9 mouse cellular contexts compared by ENCODE assay signal in the genomic region with DNA sequence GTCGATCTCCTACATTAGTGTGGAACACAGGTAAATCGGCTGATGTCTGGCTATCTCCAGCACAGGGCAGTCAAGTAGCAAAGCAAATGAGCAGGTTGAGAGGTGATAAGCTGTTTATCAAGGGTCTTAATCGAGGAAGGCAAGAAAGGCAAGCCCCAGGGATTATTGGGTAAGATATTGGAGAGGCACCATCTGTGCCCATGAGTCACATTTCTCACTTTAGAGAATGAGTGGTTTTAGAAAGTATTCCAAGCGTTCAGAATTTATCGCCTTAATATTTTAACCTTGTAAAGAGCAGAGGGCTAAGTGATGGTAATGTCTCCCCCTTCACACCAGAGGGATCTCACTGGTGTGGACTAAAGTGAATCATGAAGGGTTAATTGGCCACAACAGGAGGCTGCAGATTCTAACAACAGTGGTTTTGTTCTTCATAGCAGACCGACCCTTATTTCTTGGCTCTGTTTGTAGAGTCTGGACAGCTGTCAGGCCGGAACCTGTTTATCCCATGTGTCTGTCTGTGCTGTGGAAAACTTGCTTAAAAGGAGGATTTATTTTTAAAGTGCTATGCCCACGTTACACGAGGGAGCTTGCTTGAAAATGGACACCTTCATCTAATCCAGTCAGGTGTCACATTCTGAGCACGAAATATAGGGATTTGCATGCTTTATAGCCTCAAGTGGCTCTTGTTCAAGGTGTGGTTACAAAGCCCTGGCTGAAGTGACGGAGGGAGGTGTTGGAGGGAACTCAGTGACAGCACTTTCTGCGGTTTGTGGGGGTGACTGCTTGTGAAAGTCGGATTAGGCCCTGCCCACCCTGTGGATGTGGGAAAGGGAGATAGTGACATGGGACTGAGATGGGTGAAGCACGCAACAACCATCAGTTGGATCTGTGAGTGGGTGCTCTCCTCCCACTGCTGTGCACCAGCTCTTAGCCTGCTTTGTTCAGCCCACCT. TPM values are rescaled to one million over a fixed set of nuclear protein-coding genes. Genes with fewer than 3 reads are reported as not detected.
DNase-seq lines count a peak whose midpoint lies in the region; ATAC-seq lines count a peak whose summit lies in the region.
"Had no signal": no experiment of that assay in that cellular context is flagged by ENCODE, and none has a peak within 500 bp of the region (broad histone marks: within the 10 kb centered on the region; RNA-seq: fewer than 3 reads in every experiment).

No protein-coding gene starts in this region.

- no peak overlapping the region for H3K4me3 ChIP-seq in embryonic facial prominence, embryonic 11.5 days (ENCODE audit: low read depth, low read length)
- no peak overlapping the region for H3K4me3 ChIP-seq in embryonic facial prominence, embryonic 10.5 days
- H3K4me3 ChIP-seq in liver, embryonic 13.5 days (replicated peaks) = peak overlapping the region; percentile 39
- no peak overlapping the region for H3K4me3 ChIP-seq in stomach, embryonic 15.5 days (replicated peaks)
- H3K4me3 ChIP-seq in heart, embryonic 10.5 days = no peak overlapping the region
- H3K4me3 ChIP-seq: heart, embryonic 15.5 days had no signal

- no peaks in the 10 kb centered on the region for H3K27me3 ChIP-seq in embryonic facial prominence, embryonic 11.5 days (ENCODE audit: control insufficient read depth, insufficient read depth, low read length)
- no peaks in the 10 kb centered on the region for H3K27me3 ChIP-seq in embryonic facial prominence, embryonic 10.5 days (replicated peaks; ENCODE audit: low read depth, poor library complexity, severe bottlenecking)
- no peaks in the 10 kb centered on the region for H3K27me3 ChIP-seq in liver, embryonic 13.5 days
- no peaks in the 10 kb centered on the region for H3K27me3 ChIP-seq in stomach, embryonic 15.5 days (replicated peaks)
- no peaks in the 10 kb centered on the region for H3K27me3 ChIP-seq in heart, embryonic 10.5 days (ENCODE audit: insufficient read depth, poor library complexity, severe bottlenecking)
- H3K27me3 ChIP-seq: heart, embryonic 15.5 days had no signal

- no peaks in the 10 kb centered on the region for H3K36me3 ChIP-seq in embryonic facial prominence, embryonic 11.5 days (replicated peaks; ENCODE audit: control insufficient read depth, insufficient read depth, low read depth, low read length)
- H3K36me3 ChIP-seq in embryonic facial prominence, embryonic 10.5 days (replicated peaks) = no peaks in the 10 kb centered on the region
- peaks cover 37% of the 10 kb centered on the region for H3K36me3 ChIP-seq in liver, embryonic 13.5 days
- no peaks in the 10 kb centered on the region for H3K36me3 ChIP-seq in stomach, embryonic 15.5 days
- peaks cover 6% of the 10 kb centered on the region; the same call in 1 of the 2 replicates for H3K36me3 ChIP-seq in heart, embryonic 10.5 days
- H3K36me3 ChIP-seq: heart, embryonic 15.5 days had no signal

- no peaks in the 10 kb centered on the region for H3K9me3 ChIP-seq in embryonic facial prominence, embryonic 11.5 days (replicated peaks; ENCODE audit: control insufficient read depth, low read length)
- H3K9me3 ChIP-seq in embryonic facial prominence, embryonic 10.5 days = no peaks in the 10 kb centered on the region
- no peaks in the 10 kb centered on the region for H3K9me3 ChIP-seq in liver, embryonic 13.5 days (replicated peaks)
- H3K9me3 ChIP-seq in stomach, embryonic 15.5 days = no peaks in the 10 kb centered on the region
- no peaks in the 10 kb centered on the region for H3K9me3 ChIP-seq in heart, embryonic 10.5 days
- H3K9me3 ChIP-seq: heart, embryonic 15.5 days had no signal

- H3K4me2 ChIP-seq in embryonic facial prominence, embryonic 11.5 days (ENCODE audit: low read depth, low read length) = no peak overlapping the region
- H3K4me2 ChIP-seq in liver, embryonic 13.5 days = peak overlapping the region; percentile 82
- no peak overlapping the region for H3K4me2 ChIP-seq in stomach, embryonic 15.5 days
- H3K4me2 ChIP-seq: heart, embryonic 15.5 days had no signal

- DNase-seq in embryonic facial prominence, embryonic 11.5 days (ENCODE audit: low spot score) = no peak
- DNase-seq in embryonic facial prominence, embryonic 10.5 days (ENCODE audit: low spot score) = no peak
- peak; percentile 63 for DNase-seq in retina, postnatal 1 day
- no peak for DNase-seq in retina, embryonic 14.5 days (ENCODE audit: low spot score)
- peak; percentile 86 for DNase-seq in liver, embryonic 13.5 days
- no peak for DNase-seq in cerebellum, adult 11-12 months
- no peak for DNase-seq in heart, embryonic 10.5 days (ENCODE audit: low spot score)

- no peak overlapping the region for H3K9ac ChIP-seq in embryonic facial prominence, embryonic 11.5 days (replicated peaks; ENCODE audit: low read length)
- H3K9ac ChIP-seq in liver, embryonic 13.5 days = peak overlapping the region; percentile 69
- no peak overlapping the region for H3K9ac ChIP-seq in stomach, embryonic 15.5 days
- H3K9ac ChIP-seq: heart, embryonic 15.5 days had no signal

- WGBS in embryonic facial prominence, embryonic 11.5 days = 55% methylated on average over 14 of the region's 14 CpGs
- 62% methylated on average over 14 of the region's 14 CpGs for WGBS in embryonic facial prominence, embryonic 10.5 days
- WGBS in liver, embryonic 13.5 days (ENCODE audit: insufficient replicate concordance) = 28% methylated on average over 14 of the region's 14 CpGs
- 51% methylated on average over 14 of the region's 14 CpGs for WGBS in stomach, embryonic 15.5 days
- 58% methylated on average over 14 of the region's 14 CpGs for WGBS in heart, embryonic 10.5 days

- 0 out of 2 replicates have a peak, but pooled peaks have one; percentile 9 for ATAC-seq in embryonic facial prominence, embryonic 11.5 days (replicated peaks; ENCODE audit: insufficient number of reproducible peaks, low FRiP score, low TSS enrichment, low read depth)
- ATAC-seq in liver, embryonic 13.5 days (ENCODE audit: low read depth) = peak; percentile 91
- ATAC-seq in stomach, embryonic 15.5 days (ENCODE audit: insufficient read depth, low FRiP score, low read depth) = peak; percentile 89

- no peaks in the 10 kb centered on the region for H3K4me1 ChIP-seq in embryonic facial prominence, embryonic 11.5 days (ENCODE audit: control insufficient read depth, insufficient read depth, low read length)
- peaks cover 24% of the 10 kb centered on the region for H3K4me1 ChIP-seq in embryonic facial prominence, embryonic 10.5 days
- peaks cover 96% of the 10 kb centered on the region for H3K4me1 ChIP-seq in liver, embryonic 13.5 days (replicated peaks)
- peaks cover 9% of the 10 kb centered on the region; the same call in 1 of the 2 replicates for H3K4me1 ChIP-seq in stomach, embryonic 15.5 days
- peaks cover 47% of the 10 kb centered on the region for H3K4me1 ChIP-seq in heart, embryonic 10.5 days

- H3K27ac ChIP-seq in embryonic facial prominence, embryonic 11.5 days (replicated peaks; ENCODE audit: low read depth, low read length) = no peak overlapping the region
- no peak overlapping the region for H3K27ac ChIP-seq in embryonic facial prominence, embryonic 10.5 days (replicated peaks)
- peak overlapping the region; percentile 99 for H3K27ac ChIP-seq in liver, embryonic 13.5 days
- H3K27ac ChIP-seq in stomach, embryonic 15.5 days = 0 out of 2 replicates have a peak overlapping the region, but pooled peaks have one; percentile 3
- H3K27ac ChIP-seq in heart, embryonic 10.5 days = no peak overlapping the region; the same call in 1 of the 2 replicates
- H3K27ac ChIP-seq: heart, embryonic 15.5 days had no signal

RNA-seq across cellular contexts. Expression of a gene that starts 11.8 kb away (rescaled TPM):
- polyA plus RNA-seq in embryonic facial prominence, embryonic 11.5 days (2014; fragmentation: Nextera tagmentation; extraction: Ambion mirVana) = 28.8 and 32.1 TPM in 2 replicates
- 32.2 and 32.6 TPM in 2 replicates for polyA plus RNA-seq in embryonic facial prominence, embryonic 10.5 days (2016; fragmentation: Nextera tagmentation; extraction: Ambion mirVana)
- 179 and 192 TPM in 2 replicates for polyA plus RNA-seq in liver, embryonic 13.5 days (2015; fragmentation: Nextera tagmentation; extraction: Ambion mirVana)
- 29.2 and 38.2 TPM in 2 replicates for polyA plus RNA-seq in stomach, embryonic 15.5 days (2015; fragmentation: Nextera tagmentation; extraction: Ambion mirVana)
- 59.5 and 64.1 TPM in 2 replicates for polyA plus RNA-seq in heart, embryonic 10.5 days (2016; fragmentation: Nextera tagmentation; extraction: Ambion mirVana)

Comparison
In these comparisons a context has a peak if more than half of its experiments do, and no peak if none do; other contexts are left out.
1. DNase-seq: peak in retina, postnatal 1 day (single experiment) and liver, embryonic 13.5 days (single experiment); none in embryonic facial prominence, embryonic 11.5 days (single experiment), embryonic facial prominence, embryonic 10.5 days (single experiment), retina, embryonic 14.5 days (single experiment), cerebellum, adult 11-12 months (single experiment) and heart, embryonic 10.5 days (single experiment).
2. ATAC-seq: peak in every context shown above with its lines; median percentile 91 in liver, embryonic 13.5 days; 89 in stomach, embryonic 15.5 days; 9 in embryonic facial prominence, embryonic 11.5 days.
3. H3K27ac ChIP-seq: peak in liver, embryonic 13.5 days (single experiment) and stomach, embryonic 15.5 days (single experiment); none in embryonic facial prominence, embryonic 11.5 days (single experiment), embryonic facial prominence, embryonic 10.5 days (single experiment) and heart, embryonic 10.5 days (single experiment).